Mouse (Mus musculus): Measurements from ENCODE around the gene Hspa1b. TPM values are rescaled to one million over a fixed set of nuclear protein-coding genes. Genes with fewer than 3 reads are reported as not detected.

Gene Hspa1b
- total RNA-seq, 2 experiments from 2014 or later, result 14.9 to 23.0 TPM

DNA sequence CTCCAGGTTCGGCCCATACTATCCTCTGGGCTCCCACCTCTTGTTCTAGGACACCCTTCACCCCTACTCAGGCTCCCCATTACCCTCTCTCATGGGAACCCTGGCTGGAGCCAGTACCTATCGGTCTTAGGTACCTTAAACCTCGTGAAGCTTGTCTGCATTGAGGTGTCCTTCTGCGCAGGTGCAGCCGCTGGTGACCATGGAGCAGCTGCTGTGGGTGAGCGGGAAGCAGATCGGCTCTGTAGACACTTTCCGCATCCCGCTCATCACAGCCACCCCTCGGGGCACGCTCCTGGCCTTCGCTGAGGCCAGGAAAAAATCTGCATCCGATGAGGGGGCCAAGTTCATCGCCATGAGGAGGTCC is 27.3 kb downstream of the Hspa1b start:
- ATAC-seq (ENCODE audit: poor library complexity, severe bottlenecking), result no peak

DNA sequence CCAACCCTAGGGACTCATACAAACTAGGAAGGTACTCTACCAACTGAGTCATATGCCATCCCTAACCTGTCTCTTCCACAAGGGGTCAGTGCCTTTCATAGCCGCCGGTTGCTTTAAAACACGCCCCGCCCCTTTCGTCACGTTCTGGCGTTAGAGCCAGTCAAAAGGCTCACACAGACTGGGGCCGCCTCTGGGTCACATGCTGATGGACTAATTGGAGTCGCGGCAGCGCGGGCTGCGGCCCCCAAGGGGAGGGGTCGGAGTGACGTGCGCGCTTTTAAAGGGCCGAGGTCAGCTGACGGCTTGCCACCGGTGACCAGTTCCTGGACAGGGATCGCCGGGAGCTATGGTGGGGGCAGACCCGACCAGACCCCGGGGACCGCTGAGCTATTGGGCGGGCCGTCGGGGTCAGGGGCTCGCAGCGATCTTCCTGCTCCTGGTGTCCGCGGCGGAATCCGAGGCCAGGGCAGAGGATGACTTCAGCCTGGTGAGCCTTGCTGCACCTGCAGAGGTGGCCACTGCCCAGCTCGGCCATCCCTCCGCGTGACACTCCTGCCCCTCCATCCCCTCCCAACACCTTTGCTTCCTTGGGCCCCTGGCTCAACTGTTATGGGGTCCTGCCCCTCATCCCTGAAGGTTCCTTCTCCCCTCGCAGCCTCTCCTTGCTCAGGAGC is 27.8 kb downstream of the Hspa1b start, which contains the start of gene Neu1:
TSS of gene Neu1 (plus strand) at position 193 of the 674 bp plus-strand sequence.
- peak; percentile 92 for ATAC-seq (ENCODE audit: poor library complexity, severe bottlenecking)

DNA sequence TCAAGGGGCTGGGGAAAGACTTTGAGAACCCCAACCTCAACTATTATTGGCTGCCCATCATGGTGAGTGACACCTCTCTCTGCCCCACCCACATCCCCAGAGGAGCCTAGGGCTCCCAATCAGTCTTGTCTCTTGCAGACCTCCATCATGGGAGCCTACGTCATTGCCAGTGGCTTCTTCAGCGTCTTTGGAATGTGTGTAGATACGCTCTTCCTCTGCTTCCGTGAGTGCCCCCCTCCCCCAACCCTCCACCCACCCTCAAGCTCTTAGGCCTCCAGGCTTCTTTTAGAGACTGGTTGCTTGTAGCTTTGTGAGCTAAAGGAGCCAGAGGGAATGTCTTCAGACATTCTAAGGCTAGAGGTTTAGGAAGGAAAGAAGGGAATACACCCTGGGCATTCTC is 30.2 kb downstream of the Hspa1b start:
- no peak for ATAC-seq (ENCODE audit: poor library complexity, severe bottlenecking)

DNA sequence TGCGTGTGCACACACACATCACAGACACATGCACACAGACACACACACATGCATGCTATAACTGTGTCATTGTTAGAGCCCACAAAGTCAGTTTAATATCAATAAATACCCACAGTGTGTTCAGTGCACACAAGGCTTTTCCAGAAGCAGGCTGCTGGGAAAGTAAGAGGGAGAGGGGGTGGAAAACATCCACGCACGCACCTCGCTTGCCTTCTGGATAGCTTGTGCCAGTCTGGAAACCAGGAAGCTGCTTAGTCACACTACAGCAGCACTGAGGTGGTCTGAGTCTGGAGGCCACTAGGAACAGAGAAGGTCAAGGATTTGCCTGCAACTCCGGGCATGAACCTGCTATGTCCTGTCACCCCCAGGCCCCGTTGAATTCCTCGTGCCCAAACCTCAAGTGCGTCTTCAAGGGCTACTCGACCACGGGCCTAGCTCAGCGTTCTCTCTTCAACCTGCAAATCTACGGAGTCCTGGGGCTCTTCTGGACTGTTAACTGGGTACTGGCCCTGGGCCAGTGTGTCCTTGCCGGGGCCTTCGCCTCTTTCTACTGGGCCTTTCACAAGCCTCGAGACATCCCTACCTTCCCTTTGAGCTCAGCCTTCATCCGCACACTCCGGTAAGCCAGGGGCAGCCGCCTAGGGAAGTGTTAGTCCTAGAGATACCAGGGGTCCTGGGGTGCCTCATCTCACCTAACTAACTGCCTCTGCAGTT is 31.6 kb downstream of the Hspa1b start:
- no peak for ATAC-seq (ENCODE audit: poor library complexity, severe bottlenecking)

DNA sequence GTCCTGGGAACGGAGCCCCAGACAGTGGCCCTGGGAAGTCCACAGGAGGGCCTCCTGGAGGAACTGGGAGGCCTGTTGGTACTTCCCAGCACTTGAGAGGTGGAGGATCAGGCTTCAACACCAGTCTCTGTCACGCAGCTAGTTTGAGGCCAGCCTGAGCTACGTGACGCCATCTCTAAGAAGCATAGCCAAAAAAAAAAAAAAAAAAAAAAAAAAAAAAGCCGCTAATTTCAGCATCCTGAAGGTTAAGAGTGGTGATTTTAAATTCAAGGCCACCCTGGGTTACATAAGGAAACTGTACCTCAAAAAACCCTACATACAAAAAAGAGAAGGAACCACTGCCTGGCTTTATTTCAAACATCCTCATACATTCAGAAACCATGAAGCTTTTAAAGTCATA is 34.8 kb downstream of the Hspa1b start:
- no peak for ATAC-seq (ENCODE audit: poor library complexity, severe bottlenecking)

DNA sequence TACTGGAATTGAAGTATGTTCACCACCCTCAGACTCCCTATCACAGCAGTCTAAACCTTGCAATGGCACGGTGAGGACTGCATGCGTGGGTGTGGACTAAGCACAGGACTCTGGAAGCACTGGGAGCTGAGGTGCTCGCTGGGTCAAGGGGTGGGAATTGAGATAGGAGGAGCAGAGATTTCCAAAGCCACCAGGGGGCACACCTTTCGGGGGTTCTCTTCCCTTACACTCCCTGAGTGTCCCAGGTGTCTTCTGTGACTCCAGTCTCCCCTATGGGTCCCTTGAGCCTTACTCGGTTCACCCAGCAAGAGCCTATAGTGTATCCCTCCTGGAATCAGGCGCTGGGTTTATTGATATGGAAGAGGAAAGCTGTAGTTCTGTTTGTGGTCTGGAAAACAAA is 36.1 kb downstream of the Hspa1b start:
- 0 out of 2 replicates have a peak, but pooled peaks have one; percentile 38 for ATAC-seq (ENCODE audit: poor library complexity, severe bottlenecking)

DNA sequence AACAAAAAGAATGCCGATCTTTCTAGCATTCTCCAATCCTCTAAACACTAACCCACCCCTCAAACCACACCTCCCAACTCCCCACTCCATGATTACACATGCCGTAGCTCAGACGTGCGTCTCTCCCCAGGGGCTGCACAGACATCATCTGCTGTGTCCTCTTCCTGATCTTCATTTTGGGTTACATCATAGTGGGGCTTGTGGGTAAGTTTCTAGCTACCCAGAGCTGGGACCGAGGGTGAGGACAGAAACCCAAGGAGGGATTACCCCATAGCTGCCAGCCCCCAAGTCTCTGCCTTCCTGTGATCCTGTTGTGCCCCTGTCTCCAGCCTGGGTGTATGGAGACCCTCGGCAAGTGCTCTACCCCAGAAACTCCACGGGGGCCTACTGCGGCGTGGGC is 41.9 kb downstream of the Hspa1b start:
- no peak; the same call in 1 of the 2 replicates for ATAC-seq (ENCODE audit: poor library complexity, severe bottlenecking)

DNA sequence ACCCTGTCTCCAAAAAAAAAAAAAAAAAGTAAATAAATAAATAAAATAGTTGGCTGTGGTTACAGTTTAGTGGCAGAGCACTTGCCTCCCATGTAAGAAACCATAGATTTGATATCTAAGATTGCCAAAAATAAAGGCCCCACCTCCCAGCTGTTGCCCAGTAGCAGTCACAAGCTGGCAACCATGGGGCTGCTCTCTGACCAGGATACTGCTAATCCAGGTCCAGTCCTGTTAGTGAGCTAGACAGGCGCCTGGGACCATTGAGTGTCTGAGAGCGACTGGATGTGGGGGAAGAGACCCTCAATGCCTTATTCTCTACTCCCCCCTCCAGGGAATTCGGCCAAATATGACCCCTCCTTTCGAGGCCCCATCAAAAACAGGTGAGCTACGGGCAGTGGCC is 42.7 kb downstream of the Hspa1b start:
- ATAC-seq (ENCODE audit: poor library complexity, severe bottlenecking), result no peak

DNA sequence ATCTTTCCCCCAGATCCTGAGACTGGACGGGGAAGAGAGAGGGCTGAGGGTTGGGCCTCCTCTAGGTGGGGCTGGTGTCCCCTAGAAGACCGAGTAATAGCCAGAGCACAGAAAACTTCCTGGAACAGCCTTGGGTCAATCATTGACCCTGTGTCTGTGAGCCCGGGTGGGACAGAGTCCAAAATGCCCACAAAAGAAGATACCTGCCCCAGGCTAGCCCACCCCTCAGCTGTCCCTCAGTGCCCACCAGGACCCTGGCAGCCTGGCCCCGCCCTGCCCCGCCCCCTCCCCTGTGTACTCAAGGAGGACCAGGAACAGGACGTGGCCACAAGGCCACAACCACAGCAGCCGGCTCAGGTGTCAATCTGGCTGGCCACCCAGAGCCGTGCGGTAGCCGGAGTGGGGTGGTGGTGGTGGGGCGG is 43.6 kb downstream of the Hspa1b start:
- peak; percentile 36 for ATAC-seq (ENCODE audit: poor library complexity, severe bottlenecking)

DNA sequence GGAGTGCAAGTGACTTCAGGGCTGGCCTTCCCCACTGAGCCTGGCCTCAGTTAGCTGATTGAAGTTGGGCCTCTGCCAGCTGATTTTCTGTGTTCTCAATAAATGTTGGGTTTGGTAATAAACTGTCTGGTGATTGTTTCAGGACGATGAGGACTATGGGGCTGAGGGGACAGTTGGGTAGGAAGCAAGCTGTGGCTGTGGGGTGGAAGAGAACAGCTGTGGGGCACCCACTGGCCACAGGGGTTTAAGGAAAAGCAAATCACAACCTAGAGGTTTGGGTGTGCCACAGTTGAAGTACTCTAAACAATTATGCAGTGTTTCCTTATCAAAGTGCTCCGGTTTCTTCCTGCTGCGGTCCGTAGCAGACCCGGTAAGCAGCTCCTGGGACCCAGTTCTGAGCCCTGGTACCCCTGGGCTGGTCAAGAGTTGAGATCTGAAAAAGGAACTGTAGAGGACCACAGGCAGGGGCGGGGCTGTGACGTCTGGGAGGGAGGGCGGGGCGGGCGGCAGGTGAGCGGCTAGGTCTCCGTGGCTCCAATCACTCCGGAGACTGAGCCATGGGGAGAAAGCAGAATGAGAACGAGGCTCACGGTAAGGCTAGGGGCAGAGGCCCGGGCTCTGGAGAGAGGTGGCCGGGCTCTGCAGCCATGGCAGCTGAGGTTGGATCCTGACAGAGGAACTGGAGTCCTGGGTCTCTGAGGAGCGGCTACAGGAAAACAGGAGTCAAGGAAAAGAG is 44.9 kb downstream of the Hspa1b start, which contains the start of gene Slc44a4:
TSS of gene Slc44a4 (plus strand) at position 537 of the 736 bp plus-strand sequence.
- no peak for ATAC-seq (ENCODE audit: poor library complexity, severe bottlenecking)

DNA sequence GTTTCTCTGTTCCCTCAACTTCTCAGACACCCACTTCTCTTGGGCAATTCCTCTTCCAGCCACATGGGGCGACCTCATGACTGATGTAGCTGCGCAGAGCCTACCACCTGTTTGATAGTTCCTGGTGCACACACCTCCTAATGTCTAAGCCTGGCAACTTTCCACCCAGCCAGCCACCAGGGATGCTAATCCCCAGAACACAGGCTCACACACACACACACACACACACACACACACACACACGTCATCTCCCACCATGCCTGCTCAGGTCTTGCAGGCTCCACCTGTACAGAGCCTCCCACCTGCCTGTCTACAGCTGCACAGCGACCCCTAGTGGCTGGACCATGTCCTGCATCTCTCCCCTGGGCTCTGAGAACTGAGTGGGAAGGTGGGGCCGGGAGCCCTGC is 47.1 kb downstream of the Hspa1b start:
- ATAC-seq (ENCODE audit: poor library complexity, severe bottlenecking), result peak; percentile 92

DNA sequence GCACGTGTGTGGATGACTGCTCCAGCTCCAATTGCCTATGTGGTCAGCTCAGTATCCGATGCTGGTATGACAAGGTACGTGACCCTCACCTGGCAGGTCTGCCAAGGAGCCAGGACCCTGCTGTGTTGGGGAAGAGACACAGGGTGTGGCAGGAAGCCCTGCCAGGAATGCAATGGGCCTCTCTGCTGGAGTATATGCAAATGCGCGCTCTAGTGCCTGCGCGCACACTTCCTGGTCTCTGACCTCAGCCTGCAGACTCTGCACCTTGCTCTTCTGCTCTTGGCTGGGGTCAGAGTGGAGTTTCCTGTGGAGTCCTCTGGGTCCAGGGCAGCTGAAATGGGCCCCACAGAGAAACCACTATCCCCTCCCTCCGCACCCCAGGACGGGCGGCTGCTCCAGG is 48.1 kb downstream of the Hspa1b start:
- no peak for ATAC-seq (ENCODE audit: poor library complexity, severe bottlenecking)

Other genes starting within 250 kb of the Hspa1b start
Only the 30 nearest of the 42 such genes appear.
- not detected in 2 replicates for gene Cyp21a1, start 154.7 kb downstream of the Hspa1b start, total RNA-seq (2015)
- gene Cyp21a1, start 154.7 kb downstream of the Hspa1b start, total RNA-seq (2017), result not detected in 2 replicates
- 17.5 and 21.8 TPM in 2 replicates for gene Stk19, start 122.3 kb downstream of the Hspa1b start, total RNA-seq (2015)
- gene Stk19, start 122.3 kb downstream of the Hspa1b start, total RNA-seq (2017), result 24.7 and 33.7 TPM in 2 replicates
- 22.4 and 28.5 TPM in 2 replicates for gene Dxo, start 122.2 kb downstream of the Hspa1b start, total RNA-seq (2015)
- gene Dxo, start 122.2 kb downstream of the Hspa1b start, total RNA-seq (2017), result 17.7 and 24.6 TPM in 2 replicates
- 13.3 and 17.1 TPM in 2 replicates for gene Skiv2l, start 109.0 kb downstream of the Hspa1b start, total RNA-seq (2015)
- 34.8 and 43.5 TPM in 2 replicates for gene Skiv2l, start 109.0 kb downstream of the Hspa1b start, total RNA-seq (2017)
- gene Nelfe, start 108.8 kb downstream of the Hspa1b start, total RNA-seq (2015), result 35.4 and 45.1 TPM in 2 replicates
- 25.1 and 26.2 TPM in 2 replicates for gene Nelfe, start 108.8 kb downstream of the Hspa1b start, total RNA-seq (2017)
- gene Cfb, start 96.7 kb downstream of the Hspa1b start, total RNA-seq (2015), result 2.3 and 7.1 TPM in 2 replicates
- gene Cfb, start 96.7 kb downstream of the Hspa1b start, total RNA-seq (2017), result 1.7 and 3.4 TPM in 2 replicates
- 0.78 and 1.1 TPM in 2 replicates for gene Zbtb12, start 79.8 kb downstream of the Hspa1b start, total RNA-seq (2015)
- gene Zbtb12, start 79.8 kb downstream of the Hspa1b start, total RNA-seq (2017), result 0.98 and 1.0 TPM in 2 replicates
- gene Gm20547, start 77.2 kb downstream of the Hspa1b start, total RNA-seq (2015), result not detected in 2 replicates
- 0.41 TPM in 1 of 2 replicates, not detected in the other for gene Gm20547, start 77.2 kb downstream of the Hspa1b start, total RNA-seq (2017)
- 1.0 and 1.3 TPM in 2 replicates for gene C2, start 61.0 kb downstream of the Hspa1b start, total RNA-seq (2015)
- gene C2, start 61.0 kb downstream of the Hspa1b start, total RNA-seq (2017), result 0.22 TPM in 1 of 2 replicates, not detected in the other
- 66.5 and 68.9 TPM in 2 replicates for gene Ehmt2, start 60.8 kb downstream of the Hspa1b start, total RNA-seq (2015)
- gene Ehmt2, start 60.8 kb downstream of the Hspa1b start, total RNA-seq (2017), result 75.4 and 75.7 TPM in 2 replicates
- gene Slc44a4, start 44.8 kb downstream of the Hspa1b start, total RNA-seq (2015), result 0.33 TPM in 1 of 2 replicates, not detected in the other
- gene Slc44a4, start 44.8 kb downstream of the Hspa1b start, total RNA-seq (2017), result 0.12 TPM in 1 of 2 replicates, not detected in the other
- gene Neu1, start 28.0 kb downstream of the Hspa1b start, total RNA-seq (2015), result 18.1 and 22.9 TPM in 2 replicates
- gene Neu1, start 28.0 kb downstream of the Hspa1b start, total RNA-seq (2017), result 23.4 and 23.7 TPM in 2 replicates
- not detected in 2 replicates for gene Gm20481, start 10.7 kb upstream of the Hspa1b start, total RNA-seq (2015)
- not detected in 2 replicates for gene Gm20481, start 10.7 kb upstream of the Hspa1b start, total RNA-seq (2017)
- gene Hspa1a, start 12.9 kb upstream of the Hspa1b start, total RNA-seq (2015), result 10.8 and 12.4 TPM in 2 replicates
- 29.2 and 32.0 TPM in 2 replicates for gene Hspa1a, start 12.9 kb upstream of the Hspa1b start, total RNA-seq (2017)
- gene Hspa1l, start 13.5 kb upstream of the Hspa1b start, total RNA-seq (2015), result not detected in 2 replicates
- 0.22 TPM in 1 of 2 replicates, not detected in the other for gene Hspa1l, start 13.5 kb upstream of the Hspa1b start, total RNA-seq (2017)
- gene Lsm2, start 22.6 kb upstream of the Hspa1b start, total RNA-seq (2015), result 85.8 and 141 TPM in 2 replicates
- 13.2 and 31.2 TPM in 2 replicates for gene Lsm2, start 22.6 kb upstream of the Hspa1b start, total RNA-seq (2017)
- gene Vars, start 41.7 kb upstream of the Hspa1b start, total RNA-seq (2015), result 42.2 and 61.8 TPM in 2 replicates
- 110 and 165 TPM in 2 replicates for gene Vars, start 41.7 kb upstream of the Hspa1b start, total RNA-seq (2017)
- 0.07 TPM in 1 of 2 replicates, not detected in the other for gene Vwa7, start 57.3 kb upstream of the Hspa1b start, total RNA-seq (2015)
- 0.11 TPM in 1 of 2 replicates, not detected in the other for gene Vwa7, start 57.3 kb upstream of the Hspa1b start, total RNA-seq (2017)
- gene Sapcd1, start 68.8 kb upstream of the Hspa1b start, total RNA-seq (2015), result 1.4 and 1.5 TPM in 2 replicates
- 0.22 TPM in 1 of 2 replicates, not detected in the other for gene Sapcd1, start 68.8 kb upstream of the Hspa1b start, total RNA-seq (2017)
- gene Msh5, start 87.5 kb upstream of the Hspa1b start, total RNA-seq (2015), result 7.4 and 7.5 TPM in 2 replicates
- gene Msh5, start 87.5 kb upstream of the Hspa1b start, total RNA-seq (2017), result 3.6 and 6.3 TPM in 2 replicates
- gene Clic1, start 90.7 kb upstream of the Hspa1b start, total RNA-seq (2015), result 415 and 463 TPM in 2 replicates
- 386 and 405 TPM in 2 replicates for gene Clic1, start 90.7 kb upstream of the Hspa1b start, total RNA-seq (2017)
- gene Ddah2, start 99.8 kb upstream of the Hspa1b start, total RNA-seq (2015), result 2.2 and 3.1 TPM in 2 replicates
- gene Ddah2, start 99.8 kb upstream of the Hspa1b start, total RNA-seq (2017), result 1.2 and 2.7 TPM in 2 replicates
- not detected in 2 replicates for gene Ly6g6c, start 106.2 kb upstream of the Hspa1b start, total RNA-seq (2015)
- gene Ly6g6c, start 106.2 kb upstream of the Hspa1b start, total RNA-seq (2017), result not detected in 2 replicates
- not detected in 2 replicates for gene Mpig6b, start 106.9 kb upstream of the Hspa1b start, total RNA-seq (2015)
- not detected in 2 replicates for gene Mpig6b, start 106.9 kb upstream of the Hspa1b start, total RNA-seq (2017)
- gene Ly6g6e, start 117.7 kb upstream of the Hspa1b start, total RNA-seq (2015), result not detected in 2 replicates
- not detected in 2 replicates for gene Ly6g6e, start 117.7 kb upstream of the Hspa1b start, total RNA-seq (2017)
- not detected in 2 replicates for gene Ly6g6d, start 118.8 kb upstream of the Hspa1b start, total RNA-seq (2015)
- not detected in 2 replicates for gene Ly6g6d, start 118.8 kb upstream of the Hspa1b start, total RNA-seq (2017)
- not detected in 2 replicates for gene Ly6g6f, start 126.4 kb upstream of the Hspa1b start, total RNA-seq (2015)
- not detected in 2 replicates for gene Ly6g6f, start 126.4 kb upstream of the Hspa1b start, total RNA-seq (2017)
- gene Abhd16a, start 130.0 kb upstream of the Hspa1b start, total RNA-seq (2015), result 17.6 and 21.3 TPM in 2 replicates
- gene Abhd16a, start 130.0 kb upstream of the Hspa1b start, total RNA-seq (2017), result 18.0 and 20.4 TPM in 2 replicates
- gene Ly6g5c, start 149.0 kb upstream of the Hspa1b start, total RNA-seq (2015), result not detected in 2 replicates
- not detected in 2 replicates for gene Ly6g5c, start 149.0 kb upstream of the Hspa1b start, total RNA-seq (2017)
- 6.1 and 8.2 TPM in 2 replicates for gene Ly6g5b, start 156.2 kb upstream of the Hspa1b start, total RNA-seq (2015)
- 1.4 and 1.8 TPM in 2 replicates for gene Ly6g5b, start 156.2 kb upstream of the Hspa1b start, total RNA-seq (2017)

Data from megakaryocyte, adult 5-6 weeks (primary cell).